Mouse (Mus musculus): ENCODE measurements around the gene Sowahd.
"Not testable (repeated sequence)": the region's sequence is repeated elsewhere in the genome, so short reads cannot be mapped to it uniquely, and the experiment has no call there.

The Sowahd gene

GRCm38 (mm10) chrX:37048066-37048889, at the start of gene Sowahd:
Gene Sowahd (plus strand): TSS chrX:37048845.
- in situ Hi-C loops (cut with MboI): no loop called here

- in situ Hi-C loops (cut with MboI): no loop called here
Measured at GRCm38 (mm10) chrX:37013870-37014269, 34.8 kb upstream of the Sowahd start.

DNA sequence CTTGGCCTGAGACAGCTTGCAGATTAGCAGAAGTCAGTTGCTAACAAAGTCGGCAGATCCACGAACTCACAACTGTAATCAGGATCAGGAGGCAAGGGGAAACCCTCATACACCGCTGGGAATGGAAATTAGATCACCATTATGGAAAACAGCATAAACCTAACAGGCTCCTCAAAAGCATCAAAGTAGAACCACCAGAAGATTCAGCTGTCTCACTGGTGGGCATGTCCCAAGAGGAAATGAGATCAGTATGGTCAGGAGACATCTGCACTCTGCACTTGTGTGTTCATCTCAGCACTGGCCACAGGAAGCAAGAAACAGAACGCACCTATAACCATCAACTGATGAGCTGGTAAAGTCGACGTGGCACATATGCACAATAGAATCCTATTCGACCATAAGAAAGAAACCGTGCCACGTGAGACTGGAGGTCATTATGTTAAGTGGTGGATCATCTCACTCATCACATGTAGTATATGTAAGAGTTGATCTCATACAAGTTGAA, 30.4 kb upstream of the Sowahd start:
- in situ Hi-C loops (cut with MboI): no loop called here

DNA sequence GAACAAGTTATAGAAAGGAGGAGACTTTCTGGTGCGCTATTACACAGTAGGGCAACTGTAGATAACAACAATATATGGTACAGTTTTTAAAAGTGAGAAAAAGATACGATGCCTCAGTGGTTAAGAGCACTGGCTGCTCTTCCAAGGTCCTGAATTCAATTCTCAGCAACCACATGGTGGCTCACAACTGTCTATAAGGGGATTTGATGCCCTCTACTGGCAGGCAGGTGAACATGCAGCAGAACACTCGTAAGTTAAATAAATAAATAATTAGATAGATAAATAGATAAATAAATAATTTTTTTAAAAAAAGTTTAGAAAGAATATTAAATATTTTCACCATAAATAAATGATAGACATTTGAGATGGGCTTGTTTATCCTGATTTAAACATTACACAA, 29.6 kb upstream of the Sowahd start:
- in situ Hi-C loops (cut with MboI): no loop called here

- in situ Hi-C loops (cut with MboI): loop anchor here (10.0 kb wide), 1 partner anchor 188 kb away; no protein-coding TSS in a partner anchor
Measured at GRCm38 (mm10) chrX:37022690-37023089, 26.0 kb upstream of the Sowahd start.

DNA sequence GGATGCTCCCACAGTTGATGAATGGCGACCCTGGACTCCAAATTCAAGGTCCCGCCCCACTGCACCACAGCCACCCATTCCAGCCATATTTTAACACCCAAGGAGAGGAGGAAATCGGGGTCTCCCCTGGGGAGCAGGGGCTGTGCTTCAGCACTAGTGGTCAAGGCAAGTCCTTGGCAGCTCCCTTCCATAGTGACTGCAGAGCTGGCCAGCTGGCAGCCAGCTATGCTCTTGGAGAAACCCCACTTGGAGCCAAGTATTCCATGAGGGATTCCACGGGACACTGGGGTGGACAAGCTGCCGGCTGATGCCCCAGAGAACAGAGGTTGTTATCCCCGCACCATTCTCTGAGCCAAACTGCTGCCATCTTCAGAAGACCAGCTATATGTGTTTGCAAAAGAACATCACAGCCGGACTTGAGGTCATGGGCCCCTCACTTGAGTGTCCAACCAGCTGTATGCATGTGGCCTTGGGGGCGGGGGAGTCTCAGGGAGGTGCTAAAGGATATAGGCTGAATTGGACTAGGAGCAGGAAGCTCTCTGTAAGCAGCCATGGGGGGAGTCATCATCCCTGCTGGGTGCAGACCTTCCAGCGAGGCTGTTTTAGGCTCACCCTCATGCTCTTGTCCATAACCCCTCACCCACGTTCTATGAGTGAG, 24.9 kb upstream of the Sowahd start:
- in situ Hi-C loops (cut with MboI): loop anchor here (10.0 kb wide), 1 partner anchor 189 kb away; no protein-coding TSS in a partner anchor

GRCm38 (mm10) chrX:37028378-37028777, 20.3 kb upstream of the Sowahd start:
- in situ Hi-C loops (cut with MboI): loop anchor here (10.0 kb wide), 1 partner anchor 194 kb away; no protein-coding TSS in a partner anchor

DNA sequence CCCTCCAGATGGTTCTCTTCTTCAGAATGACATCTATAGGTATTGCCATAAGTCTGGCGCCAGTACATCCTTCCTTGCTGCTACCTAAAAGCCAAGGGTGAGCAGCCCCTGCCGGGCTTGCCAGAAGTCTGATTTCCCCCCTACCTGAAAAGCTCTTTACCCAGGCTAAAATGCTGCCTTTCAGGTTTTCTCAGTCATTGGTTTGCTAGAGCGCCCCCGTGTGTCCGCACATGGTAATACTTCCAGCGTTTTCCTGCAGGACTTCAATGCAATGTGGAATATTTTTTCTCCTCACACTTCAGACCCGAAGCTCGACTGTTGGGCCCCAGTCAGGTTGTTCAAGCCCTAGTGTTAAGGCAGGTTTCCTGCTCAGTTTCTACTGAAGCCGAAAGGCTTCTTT, 5.9 kb upstream of the Sowahd start:
- in situ Hi-C loops (cut with MboI): no loop called here

DNA sequence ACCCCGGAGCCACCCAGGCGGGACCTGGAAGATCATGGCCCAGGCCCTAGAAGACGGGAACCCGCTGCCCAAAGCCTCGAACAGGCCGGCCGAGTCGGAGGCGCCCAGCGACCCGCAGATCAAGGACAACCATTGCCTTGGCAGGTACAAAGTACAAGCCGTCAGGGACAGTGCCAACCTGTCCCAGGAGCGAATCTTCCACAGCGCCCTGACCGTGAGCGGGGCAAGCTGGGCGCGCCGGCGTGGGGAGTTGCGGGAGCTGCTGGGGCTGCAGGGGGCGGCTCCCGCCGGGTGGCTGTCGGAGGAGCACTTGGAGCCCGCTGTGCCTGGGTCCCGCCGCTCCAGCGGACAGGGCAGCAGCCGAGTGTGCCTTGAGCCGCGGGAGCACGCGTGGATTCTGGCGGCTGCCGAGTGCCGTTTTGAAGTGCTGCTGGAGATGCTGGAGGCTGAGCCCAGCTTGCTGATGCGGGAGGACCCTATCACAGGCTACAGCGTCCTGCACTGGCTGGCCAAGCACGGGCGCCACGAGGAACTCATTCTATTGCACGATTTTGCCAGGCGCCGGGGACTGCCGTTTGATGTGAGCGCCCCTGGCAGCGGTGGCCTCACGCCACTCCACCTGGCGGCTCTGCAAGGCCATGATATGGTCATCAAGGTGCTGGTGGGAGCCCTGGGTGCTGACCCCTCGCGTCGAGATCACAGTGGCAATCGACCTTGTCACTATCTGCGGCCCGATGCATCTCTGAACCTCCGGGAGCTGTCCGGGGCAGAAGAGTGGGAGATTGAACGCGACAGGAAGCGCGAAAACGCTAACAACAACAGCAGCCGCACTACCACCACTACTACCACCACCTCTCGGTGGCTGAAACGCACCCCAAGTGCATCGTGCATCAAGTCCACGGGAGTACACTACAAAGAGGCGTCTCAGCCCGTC, 512 bp downstream of the Sowahd start:
- in situ Hi-C loops (cut with MboI): no loop called here

- in situ Hi-C loops (cut with MboI): no loop called here
Measured at GRCm38 (mm10) chrX:37063902-37064301, 15.3 kb downstream of the Sowahd start.

DNA sequence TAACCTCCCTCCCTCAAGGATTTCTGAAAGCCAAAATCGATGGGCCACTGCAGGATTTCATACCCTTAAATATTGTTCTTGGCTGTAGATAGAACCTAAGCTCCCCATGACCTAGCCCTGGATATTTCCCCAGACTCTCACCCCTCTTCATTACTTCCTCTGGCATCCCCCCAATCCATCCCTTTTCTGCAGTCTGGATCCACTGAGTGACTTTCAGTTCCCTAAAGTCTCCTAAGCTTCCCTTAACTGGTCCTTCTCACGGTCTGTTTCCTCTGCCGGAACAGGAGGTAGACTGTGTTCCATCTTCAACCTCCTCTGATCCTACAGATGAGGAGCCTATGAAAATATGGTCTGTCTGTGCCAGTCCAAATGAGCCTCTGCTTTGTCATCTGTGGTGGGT, 18.7 kb downstream of the Sowahd start:
- in situ Hi-C loops (cut with MboI): no loop called here

GRCm38 (mm10) chrX:37068766-37069165, 20.1 kb downstream of the Sowahd start:
- in situ Hi-C loops (cut with MboI): no loop called here

GRCm38 (mm10) chrX:37074262-37074892, 25.7 kb downstream of the Sowahd start:
- in situ Hi-C loops (cut with MboI): no loop called here

GRCm38 (mm10) chrX:37076651-37077050, 28.0 kb downstream of the Sowahd start:
- in situ Hi-C loops (cut with MboI): no loop called here

- in situ Hi-C loops (cut with MboI): not testable (repeated sequence)
Measured at GRCm38 (mm10) chrX:37080345-37080744, 31.7 kb downstream of the Sowahd start.

GRCm38 (mm10) chrX:37081194-37081593, 32.5 kb downstream of the Sowahd start:
- in situ Hi-C loops (cut with MboI): no loop called here

- in situ Hi-C loops (cut with MboI): no loop called here
Measured at GRCm38 (mm10) chrX:37084318-37084926, 35.8 kb downstream of the Sowahd start.

DNA sequence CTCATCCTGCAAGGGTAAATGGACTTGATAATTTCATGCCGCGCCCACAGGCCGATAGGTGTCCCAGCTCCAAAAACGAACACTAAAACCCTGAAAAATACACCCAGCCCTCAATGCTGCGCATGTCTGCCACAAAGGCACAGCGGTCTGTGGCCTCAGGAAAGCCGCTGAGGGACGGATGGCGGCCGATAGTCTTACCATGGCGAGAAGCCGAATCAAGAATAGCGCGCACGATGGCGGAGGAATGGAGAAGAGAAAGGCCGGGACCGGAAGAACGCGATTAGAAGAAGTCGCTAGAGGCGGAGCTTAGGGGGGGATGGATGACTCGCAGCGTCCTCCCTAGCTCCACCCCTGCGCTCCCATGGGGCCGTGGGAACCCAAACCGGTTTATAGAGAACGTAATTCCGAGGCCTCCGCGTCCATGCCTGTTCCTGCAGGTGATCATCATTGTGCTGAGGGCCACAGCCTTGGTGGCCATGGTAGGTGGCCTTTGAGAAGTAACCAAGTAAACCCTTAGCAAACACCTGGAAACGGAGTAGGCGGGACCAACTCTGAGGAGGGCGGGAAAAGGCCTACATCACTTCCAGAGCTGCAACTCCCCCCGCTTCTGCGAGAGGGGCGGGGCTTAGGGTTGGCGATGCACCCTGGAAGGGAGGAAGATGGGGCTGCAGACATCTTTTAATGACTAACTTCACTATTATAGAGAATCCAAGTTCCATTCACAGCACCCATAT, 36.4 kb downstream of the Sowahd start, which contains the start of gene Rpl39:
TSS of gene Rpl39 (minus strand) at position 476 of the 734 bp plus-strand sequence.
- in situ Hi-C loops (cut with MboI): no loop called here

DNA sequence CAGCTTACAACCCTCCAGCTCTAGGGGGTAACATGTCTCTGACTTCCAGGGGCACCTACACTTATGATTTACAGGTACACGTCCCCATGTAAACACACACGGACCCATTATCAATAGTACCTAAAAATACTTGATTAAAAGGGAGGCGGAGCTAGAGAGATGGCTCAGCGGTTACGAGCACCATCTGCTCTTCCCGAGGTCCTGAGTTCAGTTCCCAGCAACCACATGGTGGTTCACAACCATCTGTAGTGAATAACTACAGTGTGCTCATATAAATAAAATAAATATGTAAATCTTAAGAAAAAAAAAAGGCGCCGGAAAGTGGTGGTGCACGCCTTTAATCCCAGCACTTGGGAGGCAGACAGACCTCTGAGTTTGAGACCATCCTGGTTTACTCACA, 37.0 kb downstream of the Sowahd start:
- in situ Hi-C loops (cut with MboI): no loop called here

DNA sequence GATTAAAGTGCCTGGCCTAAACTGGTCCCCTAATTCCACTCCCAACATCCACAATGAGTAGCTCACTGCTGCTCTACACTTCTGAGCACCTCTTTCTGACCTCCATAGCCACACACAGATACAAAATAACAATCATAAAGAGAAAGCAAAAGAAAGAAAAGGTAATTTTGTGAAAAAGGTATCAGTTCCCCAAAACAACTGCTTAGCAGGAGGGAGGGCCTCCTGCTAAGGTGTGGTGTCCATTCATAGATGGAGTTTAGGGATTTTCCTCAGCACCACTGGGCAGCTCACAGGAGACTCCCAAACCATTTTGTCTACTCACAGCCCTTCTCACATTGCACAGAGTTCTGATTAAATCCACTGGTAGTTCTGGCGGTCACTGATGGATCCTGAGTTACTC, 40.1 kb downstream of the Sowahd start:
- in situ Hi-C loops (cut with MboI): no loop called here
